Mouse (Mus musculus) testis, adult 2 months (tissue): ENCODE results near the gene Cyp2a4.
"Not testable (repeated sequence)": the region's sequence is repeated elsewhere in the genome, so short reads cannot be mapped to it uniquely, and the experiment has no call there.

Source experiments
- CTCF ChIP-seq: fragments of 200-500 bp; IDR thresholded peaks from 2 replicates; pipeline ENCODE4 v1.5.1; 2012; ENCODE audit warnings: low read depth, mild to moderate bottlenecking, inconsistent platforms, low read length, moderate library complexity; ENCODE audit not compliant: control insufficient read depth, insufficient read depth, insufficient replicate concordance
- POLR2A ChIP-seq: fragments of 200-500 bp; IDR thresholded peaks from 2 replicates; pipeline ENCODE4 v1.6.1; 2012; ENCODE audit warnings: low read depth, mild to moderate bottlenecking, inconsistent platforms, low read length, moderate library complexity; ENCODE audit not compliant: control insufficient read depth

GRCm38 (mm10) chr7:26315809-26316208 is 8.8 kb downstream of the Cyp2a4 start:
- not testable (repeated sequence) for TF ChIP-seq CTCF, POLR2A
